Mouse (Mus musculus) heart, adult 8-10 months (tissue): ENCODE data around the gene Ube2l6. TPM values are rescaled to one million over a fixed set of nuclear protein-coding genes. Genes with fewer than 3 reads are reported as not detected.
A peak's percentile ranks its signal among the peaks of the same experiment; 100 is the strongest.

Experiments used
- DNase-seq: peaks from one replicate; pipeline ENCODE4 v3.0.0; 2022; ENCODE audit warnings: low spot score
- total RNA-seq, 4 experiments: library from RNA; stranded (reverse); gene quantifications; 2 replicates each; pipeline ENCODE4 v1.2.4; 2022

Gene Ube2l6
- 10 to 100 TPM; 11.8 to 37.6 (median 13.6) TPM for total RNA-seq

DNA sequence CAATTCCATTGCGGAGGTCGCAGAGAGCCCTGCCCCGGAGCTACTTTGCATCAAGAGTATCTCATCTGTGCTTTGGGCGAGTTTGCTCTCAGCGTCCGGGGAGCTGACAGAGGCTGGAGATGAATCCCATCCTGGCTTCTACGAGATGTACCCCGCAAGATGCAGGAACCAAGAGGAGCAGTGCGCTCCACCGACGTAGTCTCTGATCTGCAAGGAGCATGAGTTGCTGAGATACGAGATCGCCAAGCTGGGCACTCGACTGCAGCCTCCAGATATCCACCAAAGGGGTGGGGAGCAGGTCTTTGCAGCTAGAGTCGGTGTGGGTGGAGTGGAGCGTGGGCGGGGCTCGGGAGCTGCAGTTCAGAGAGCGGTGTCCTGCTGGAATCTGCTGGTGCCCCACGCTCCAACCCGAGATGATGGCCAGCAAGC, at the start of gene Ube2l6:
TSS of gene Ube2l6 (plus strand) at position 336 of the 429 bp plus-strand sequence.
- peak; percentile 63 for DNase-seq

DNA sequence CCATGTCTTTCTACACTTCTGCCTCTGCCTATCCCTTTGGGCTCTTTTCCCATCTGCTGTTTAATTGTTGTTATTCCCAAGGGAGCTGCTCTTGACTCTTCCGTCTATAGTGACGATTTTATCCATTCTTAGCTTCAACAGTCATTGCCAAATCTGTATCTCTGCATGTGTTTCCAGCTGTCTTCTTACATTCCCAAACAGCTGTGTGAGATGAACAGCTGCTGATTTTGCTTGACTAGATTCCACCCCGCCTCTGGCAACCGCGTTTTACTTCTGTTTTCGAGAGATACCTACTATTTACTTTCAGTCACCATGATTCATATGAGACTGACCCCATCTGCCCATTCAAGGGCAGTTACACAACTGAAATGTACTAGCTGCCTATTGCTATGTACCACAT, 48.5 kb upstream of the Ube2l6 start:
- DNase-seq = no peak

DNA sequence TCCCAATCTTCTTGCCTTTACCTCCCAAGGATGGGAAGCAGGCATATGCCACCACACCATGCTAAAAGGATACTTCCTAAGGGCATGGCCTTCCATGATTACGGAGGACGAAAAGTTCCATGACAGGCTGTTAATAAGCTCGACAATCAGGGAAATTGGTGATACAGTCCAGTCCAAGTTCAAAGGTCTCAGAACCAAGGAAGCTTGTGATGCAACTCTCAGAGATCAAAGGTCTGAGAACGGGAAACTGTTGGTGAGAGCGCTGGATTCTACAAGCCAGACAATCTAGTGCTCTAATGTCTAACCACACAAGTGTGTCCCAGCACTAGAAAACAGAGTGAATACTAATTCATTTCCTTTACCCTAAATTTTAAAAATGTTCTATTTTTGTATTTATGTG, 42.4 kb upstream of the Ube2l6 start:
- no peak for DNase-seq

DNA sequence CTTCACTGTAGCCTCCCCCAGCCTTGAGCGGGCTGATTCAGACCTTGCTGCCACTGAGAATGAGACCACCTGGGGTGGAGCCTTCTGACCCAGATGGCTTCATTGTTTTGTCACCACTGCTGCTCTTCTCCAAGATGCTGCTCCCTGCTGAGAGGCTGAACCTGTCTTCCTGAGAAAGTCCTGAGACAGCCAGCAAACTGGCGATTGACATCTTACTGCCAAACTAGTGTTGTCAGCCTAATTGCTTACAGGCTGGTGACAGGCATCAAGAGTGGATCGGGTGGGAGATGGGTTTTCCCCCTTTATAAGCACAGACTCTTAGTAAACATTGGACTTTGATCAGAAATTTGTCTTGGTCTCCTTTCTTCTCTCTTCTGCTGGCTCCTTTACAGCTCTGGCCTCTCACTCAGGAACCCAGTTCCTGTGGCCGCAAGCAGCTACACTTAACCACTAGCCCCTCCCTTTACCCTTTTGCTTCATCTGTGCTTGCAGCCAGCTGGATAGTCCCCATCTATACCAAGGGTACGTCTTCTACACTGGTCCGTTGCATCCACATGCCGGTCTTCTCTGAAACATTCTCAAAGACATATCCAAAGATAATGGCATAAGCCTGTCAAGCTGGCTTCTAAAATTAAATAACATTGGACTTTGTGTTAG, 41.5 kb upstream of the Ube2l6 start:
- DNase-seq = no peak

DNA sequence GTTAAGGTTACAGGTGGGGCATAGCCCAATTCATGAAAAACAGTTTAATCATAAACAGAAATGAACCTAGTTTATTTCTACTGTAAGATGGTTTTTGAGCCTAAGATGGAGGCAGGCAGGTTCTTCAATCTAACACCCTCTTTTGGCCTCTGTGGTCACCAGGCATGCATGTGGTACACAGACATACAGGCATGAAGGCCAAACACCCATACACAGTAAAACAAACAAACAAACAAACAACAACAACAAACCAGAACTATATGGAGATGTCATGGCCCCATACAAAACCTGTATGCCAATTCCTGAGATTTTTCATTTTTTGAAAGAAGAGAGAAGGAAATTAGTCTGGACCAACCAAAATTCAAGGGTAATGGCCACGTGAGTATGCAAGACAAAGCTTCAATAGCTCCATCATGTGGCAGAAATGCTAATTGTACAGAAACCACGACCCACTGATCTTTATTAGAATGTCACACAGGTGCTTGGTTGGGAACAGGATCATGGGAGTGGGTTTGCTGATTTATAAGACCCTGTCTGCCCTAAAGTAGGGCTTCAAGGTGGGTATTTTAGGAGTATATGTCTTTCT, 40.0 kb upstream of the Ube2l6 start:
- peak; percentile 53 for DNase-seq

- DNase-seq = no peak
Measured at GRCm38 (mm10) chr2:84760777-84761176, 37.9 kb upstream of the Ube2l6 start.

DNA sequence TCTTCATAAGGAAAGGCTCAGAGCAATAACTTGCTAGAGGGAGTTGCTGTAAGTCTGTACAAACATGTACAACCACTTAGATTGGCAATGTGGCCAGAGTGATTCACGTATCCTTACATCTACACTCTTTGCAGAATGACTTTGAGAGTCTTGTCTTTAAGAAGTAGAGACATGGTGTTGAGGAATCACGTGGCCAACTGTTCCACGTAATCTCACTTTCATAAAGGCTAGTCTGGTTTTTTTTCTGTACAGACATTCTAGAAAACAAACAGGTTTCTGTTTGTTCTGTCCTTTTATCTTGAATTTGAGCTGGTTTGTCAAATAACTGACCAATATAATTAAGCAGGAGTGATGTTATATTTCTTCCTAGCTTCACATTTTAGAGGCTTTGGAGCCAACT, 37.3 kb upstream of the Ube2l6 start:
- no peak for DNase-seq

DNA sequence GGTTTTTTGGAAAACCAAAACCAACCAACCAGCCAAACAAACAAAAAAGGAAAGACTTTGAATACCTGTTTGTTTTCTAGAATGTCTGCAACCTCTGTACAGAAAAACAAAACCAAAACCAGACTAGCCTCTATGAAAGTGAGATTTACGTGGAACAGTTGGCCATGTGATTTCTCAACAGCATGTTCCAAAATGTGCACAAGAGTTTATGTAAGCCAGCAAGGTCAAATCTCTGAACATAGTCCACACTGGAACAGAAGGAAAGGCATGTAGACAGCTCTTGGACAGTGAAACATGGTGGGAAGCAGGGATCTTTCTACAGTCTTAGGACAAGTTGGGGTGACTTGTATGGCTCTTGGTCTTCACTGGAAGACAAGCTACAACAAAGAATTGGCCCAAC, 36.8 kb upstream of the Ube2l6 start:
- DNase-seq = no peak

DNA sequence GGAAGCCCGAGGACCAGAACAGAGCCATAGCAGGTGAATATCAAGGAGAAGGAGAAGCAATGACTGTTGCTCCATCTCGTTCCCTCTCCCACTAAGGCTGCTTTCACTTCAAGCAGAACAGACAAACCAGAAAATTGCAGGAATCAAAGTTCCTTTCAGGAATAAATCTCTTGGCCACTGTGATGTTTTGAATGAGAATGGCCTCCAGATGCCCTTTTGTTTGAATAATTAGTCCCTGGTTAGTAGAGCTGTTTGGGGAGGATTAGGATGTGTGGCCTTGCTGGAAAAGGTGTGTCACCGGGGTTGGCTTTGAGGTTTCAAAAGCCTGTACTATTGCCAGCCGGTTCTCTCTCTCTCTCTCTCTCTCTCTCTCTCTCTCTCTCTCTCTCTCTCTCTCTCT, 36.3 kb upstream of the Ube2l6 start:
- DNase-seq = no peak

GRCm38 (mm10) chr2:84762818-84763217, 35.8 kb upstream of the Ube2l6 start:
- DNase-seq = no peak

DNA sequence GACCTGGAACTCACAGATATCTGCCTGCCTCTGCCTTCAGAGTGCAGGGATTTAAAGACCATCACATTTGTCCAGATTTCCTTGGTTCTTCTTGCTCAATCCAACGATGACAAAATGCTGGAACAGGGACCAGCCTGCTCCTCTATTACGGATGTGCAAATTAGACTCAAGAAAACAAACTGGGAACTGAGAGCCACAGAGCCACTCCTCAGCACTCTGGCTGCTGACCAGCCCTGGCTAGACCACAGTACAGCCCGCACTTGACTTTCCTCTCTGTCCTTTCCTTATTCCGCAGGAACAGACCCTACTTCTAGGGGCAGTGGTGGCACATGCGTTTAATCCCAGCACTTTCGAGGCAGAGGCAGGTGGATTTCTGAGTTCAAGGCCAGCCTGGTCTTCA, 28.1 kb upstream of the Ube2l6 start:
- peak; percentile 51 for DNase-seq

DNA sequence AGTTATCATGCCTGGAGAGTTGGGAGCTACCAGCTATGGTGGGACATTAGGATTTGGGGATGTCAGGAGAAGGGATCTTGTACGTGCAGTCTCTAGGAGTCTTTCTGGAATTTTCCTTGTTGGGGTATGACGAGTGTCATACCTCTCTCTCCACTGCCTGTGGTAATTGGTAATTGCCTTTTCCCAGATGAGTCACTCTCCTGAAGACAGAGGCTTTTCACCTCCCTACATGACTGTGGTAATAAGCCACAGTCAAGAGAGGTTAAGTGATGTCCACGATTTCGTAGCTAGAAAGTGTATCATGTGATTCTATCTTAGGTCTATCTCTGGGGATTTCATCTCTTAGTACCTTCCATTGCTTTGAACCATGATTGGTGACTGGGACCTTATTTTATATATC, 26.2 kb upstream of the Ube2l6 start:
- DNase-seq = no peak

GRCm38 (mm10) chr2:84773195-84773594, 25.4 kb upstream of the Ube2l6 start:
- no peak for DNase-seq

- peak; percentile 83 for DNase-seq
Measured at GRCm38 (mm10) chr2:84774751-84775150, 23.9 kb upstream of the Ube2l6 start.

GRCm38 (mm10) chr2:84775241-84775640, 23.4 kb upstream of the Ube2l6 start, which contains the start of gene Serping1:
TSS of gene Serping1 (minus strand) at chr2:84775444.
- no peak for DNase-seq

DNA sequence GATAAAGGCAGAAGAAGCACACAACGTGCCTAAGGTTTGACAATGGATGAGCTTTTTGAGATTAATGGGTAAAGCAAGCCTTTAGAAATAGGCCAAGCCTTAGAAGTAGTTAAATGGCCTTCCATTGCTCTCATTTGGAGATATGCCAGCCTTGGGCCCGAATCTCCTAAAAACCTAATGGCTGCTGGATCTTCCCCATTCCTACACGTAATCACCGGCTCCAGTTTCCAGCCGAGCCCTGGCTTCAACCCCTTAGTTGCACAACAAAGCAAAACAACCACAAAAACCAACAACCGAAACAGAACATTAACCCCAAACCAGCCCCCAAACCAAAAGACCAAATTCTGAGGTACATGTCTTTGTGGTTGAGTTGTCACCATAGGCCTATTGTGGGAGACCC, 23.0 kb upstream of the Ube2l6 start:
- DNase-seq = no peak

DNA sequence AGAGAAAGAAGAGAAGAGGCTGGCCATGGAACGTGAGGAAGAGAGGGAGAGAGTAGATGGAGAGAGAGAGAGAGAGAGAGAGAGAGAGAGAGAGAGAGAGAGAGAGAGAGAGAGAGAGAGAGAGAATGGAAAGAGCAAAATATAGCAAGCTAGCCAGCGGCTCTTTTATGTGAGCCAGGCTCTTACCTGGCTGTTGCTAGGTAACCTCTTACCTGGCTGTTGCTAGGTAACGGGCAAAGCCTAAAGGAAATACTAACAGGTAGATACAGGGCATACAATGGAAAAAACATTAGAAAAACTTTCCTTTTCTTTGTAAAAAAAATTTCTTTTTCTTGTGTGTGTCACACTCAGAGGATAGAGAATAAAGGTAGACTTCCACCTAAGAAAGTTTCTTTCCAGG, 20.9 kb upstream of the Ube2l6 start:
- no peak for DNase-seq

GRCm38 (mm10) chr2:84779210-84779609, 19.4 kb upstream of the Ube2l6 start:
- DNase-seq = no peak

- DNase-seq = no peak
Measured at GRCm38 (mm10) chr2:84783315-84783714, 15.3 kb upstream of the Ube2l6 start.

GRCm38 (mm10) chr2:84783840-84784566, 14.6 kb upstream of the Ube2l6 start:
- DNase-seq = peak; percentile 54

DNA sequence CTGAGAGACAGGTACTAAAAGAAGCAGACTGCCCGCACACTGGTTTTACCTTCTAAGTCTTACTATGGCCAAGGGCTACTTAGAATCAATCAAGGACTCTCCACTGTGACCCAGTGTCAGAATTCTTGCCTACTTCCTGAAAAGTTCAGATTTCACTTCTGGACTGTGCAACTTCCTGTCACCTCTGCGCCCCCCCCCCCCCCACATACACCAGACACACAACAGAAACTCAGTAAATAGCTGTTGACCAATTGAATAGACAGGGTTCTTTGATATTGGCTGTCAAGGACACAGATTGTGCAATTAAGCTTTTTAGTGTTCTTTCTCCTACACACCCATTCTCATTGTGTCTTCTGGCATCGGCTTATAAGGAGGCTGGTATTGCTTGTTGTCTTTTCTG, 10.3 kb upstream of the Ube2l6 start:
- DNase-seq = no peak

DNA sequence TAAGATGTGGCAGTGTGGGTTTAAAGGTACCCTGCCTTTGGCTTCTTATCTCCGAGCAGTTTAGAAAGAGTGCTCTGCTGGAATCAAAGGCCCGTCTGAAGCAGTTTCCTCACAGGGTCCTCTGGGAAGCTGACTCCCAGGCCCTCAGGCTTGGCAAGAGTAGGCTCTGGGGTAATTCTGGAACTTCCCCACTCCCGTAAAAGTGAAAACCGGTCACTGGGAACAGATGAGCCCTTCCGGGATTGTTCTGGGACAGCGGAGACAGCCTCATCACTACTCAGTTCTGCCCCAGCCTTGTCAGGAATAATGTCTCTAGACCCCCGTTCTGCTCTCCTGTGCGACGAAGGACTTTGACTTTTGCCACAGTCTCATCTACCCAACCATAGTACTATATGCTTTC, 8.2 kb upstream of the Ube2l6 start:
- peak; percentile 26 for DNase-seq

DNA sequence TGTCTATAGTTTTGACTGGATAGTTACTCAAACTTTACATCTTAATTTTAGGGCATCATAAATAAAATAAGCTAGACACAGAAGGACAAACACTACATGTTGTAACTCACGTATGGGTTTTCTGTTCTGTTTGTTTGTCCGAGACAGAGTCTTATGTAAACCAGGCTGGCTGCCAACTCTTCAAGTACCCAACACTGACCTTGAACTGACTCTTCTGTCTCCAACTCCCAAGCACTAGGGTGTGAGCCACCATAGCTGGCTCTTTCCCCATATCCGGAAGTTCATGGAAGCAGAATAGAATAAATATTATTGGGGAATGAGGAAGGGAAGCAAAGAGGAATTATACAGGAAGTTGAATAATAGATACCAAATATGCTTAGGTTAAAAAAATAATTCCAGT, 6.1 kb upstream of the Ube2l6 start:
- DNase-seq = peak; percentile 41
